Mouse (Mus musculus): ENCODE measurements around the gene Nhlh1.

Gene Nhlh1

DNA sequence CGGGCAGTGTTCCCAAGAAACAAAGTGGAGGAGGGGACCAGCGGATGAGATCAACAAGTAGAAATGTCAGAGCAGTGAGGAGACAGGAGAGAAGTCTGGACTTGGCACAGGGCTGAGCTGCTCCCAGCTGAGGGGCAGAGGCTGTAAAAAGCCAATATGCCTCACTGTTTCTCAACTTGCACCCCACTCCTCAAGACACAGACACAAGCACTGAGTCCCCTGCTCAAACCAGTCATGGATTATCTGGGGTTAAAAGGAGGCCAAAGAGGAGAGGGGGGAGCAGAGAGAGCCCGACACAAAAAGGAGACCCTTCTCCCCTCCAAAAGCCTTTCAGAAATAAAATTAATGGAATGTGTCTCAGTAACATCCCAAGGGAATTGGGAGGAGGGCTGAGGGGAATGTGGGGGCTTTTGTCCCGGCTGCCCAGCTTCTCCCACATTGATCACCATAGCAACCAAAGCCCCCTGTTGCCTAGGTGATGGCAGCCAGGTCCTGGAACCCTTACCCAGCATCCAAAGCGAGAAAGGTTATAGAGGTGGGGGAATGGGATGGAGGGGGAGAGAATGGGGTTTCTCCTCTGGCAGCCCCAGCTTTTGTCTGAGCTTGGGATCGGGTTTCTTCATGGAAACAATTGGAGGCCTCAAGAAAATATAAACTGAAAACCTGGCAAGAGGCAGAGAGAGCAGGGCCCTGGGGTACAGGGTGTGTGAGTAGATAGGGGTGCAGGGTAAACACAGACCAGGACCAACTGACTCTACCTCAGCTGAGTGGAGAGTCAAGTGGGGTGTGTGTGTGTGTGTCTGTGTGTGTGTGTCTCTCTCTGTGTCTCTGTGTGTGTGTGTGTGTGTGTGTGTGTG lies 40.5 kb downstream of the Nhlh1 start:
- no peak for DNase-seq (ENCODE audit: low spot score in 2 of 2)

DNA sequence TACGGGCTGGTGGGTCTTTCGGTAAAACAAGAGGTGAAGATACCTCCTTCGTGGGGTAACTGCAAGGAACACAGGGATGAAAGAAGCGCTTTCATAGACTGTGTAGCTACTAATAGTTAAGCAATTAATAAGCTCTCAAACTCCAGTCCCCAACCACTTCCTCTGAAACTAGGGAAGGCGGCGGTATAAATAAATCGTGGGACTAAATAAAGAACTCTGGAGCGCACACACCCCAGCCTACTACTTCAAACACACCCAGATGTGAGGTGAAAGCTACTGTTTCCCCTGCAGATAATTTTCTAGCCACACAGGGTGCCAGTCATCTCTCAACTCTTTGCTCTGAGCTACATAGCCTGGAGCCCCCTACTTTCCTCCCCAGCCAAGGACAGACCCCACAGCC lies 41.3 kb downstream of the Nhlh1 start:
- DNase-seq (ENCODE audit: low spot score in 2 of 2): no peak

DNA sequence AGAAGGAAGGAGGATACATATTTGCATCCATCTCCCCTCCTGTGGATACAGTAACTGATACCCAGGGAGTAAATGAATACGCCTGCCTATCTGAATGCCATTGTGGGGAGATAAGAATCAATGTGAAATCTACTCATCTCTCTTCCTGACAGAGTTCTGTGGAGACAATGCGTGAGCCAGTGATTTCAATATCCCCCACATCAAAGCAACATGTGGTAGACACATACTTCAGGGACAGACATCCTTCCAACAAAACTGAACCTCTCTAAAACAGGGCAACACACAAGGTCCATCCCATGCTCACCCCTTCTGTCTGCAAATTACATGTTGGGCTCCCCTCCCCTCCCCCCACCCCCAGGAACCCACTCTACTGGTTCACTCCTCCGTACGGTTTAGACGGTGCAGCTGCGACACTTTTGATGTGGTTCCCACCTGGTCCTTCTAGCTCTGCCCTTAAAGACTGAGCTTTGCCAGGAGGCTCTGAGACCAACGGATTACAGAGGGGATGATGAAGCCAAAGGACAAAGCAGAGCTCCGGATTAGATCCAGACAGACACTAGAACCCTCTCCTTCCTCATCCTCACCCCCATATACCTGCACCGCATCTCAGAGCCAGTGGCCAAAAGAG lies 41.9 kb downstream of the Nhlh1 start:
- DNase-seq (ENCODE audit: low spot score in 2 of 2): no peak

DNA sequence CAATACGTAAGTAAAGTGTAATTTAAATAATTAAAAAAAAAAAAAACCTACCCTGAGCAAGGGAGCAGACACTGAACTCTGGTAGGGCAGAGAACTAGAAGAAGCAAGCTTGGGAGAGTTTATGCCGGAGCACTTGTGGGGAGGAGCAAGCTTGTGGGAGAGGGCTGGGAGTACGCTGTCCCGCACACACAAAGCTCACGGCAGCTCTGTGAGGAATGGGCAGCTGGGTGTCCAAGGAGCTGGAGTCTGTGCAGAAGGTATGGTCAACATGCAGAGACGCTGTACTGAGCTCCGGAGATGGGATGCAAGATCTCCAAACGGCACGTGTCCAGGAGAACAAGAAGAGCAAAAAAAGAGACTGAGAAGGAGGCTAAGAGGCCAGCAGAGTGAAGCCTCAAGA lies 42.6 kb downstream of the Nhlh1 start:
- DNase-seq (ENCODE audit: low spot score in 2 of 2): no peak

DNA sequence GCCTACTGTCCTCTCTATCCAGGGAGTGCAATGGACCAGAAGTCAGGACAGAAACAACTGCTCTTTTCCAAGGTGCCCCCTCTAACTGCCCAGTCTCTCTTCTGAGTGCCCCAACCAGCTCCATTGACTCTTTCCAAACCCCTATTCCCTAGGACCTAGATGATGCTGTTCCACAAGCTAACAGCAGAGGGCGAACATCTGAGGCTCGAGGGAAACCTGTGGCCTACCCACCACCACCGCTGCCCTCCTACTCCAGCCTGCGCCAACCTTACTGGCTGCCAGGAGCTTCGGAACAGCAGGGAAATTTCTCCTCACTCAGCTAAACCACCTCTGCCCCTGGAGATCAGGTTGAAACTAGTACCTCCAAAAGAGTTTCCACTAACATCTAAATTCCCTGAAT lies 45.3 kb downstream of the Nhlh1 start:
- DNase-seq (ENCODE audit: low spot score in 2 of 2): peak in 1 of 2 experiments; percentile 62

DNA sequence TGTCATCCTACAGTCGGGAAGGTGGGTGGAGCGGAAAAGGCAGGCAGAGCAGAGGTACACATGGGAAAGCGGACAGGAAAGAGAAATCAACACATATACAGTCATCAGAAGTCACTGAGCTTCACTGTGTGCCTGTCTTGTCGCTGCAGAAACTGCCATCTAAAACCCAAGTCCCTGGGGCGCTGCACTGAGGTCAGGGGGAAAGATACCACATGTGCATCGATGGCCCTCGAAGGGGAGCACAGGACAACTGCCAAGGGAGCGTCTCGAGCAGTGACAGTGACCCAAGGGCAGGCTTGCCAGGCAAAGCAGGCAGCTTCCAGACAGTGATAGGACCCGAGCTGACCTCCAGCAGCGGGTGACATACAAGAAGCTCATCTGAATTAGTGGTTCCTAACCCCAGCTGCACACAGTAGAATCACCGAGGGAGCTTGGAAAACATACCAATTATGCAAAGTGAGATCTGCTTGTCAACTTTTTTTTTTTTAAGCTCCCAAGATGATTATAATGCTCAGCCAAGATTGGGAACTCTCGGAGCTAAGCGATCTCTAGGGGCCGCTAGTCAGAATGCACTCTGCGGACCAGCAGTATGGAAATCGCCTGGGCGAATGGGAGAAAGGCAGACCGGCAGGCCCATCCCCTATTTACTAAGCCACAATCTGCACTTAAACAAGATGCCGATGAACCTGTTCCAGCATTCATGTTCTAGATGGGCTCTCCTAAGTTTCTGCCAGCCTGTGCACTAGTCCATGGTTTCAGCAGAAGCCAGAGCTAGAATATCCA lies 47.1 kb downstream of the Nhlh1 start:
- no peak for DNase-seq (ENCODE audit: low spot score in 2 of 2)

DNA sequence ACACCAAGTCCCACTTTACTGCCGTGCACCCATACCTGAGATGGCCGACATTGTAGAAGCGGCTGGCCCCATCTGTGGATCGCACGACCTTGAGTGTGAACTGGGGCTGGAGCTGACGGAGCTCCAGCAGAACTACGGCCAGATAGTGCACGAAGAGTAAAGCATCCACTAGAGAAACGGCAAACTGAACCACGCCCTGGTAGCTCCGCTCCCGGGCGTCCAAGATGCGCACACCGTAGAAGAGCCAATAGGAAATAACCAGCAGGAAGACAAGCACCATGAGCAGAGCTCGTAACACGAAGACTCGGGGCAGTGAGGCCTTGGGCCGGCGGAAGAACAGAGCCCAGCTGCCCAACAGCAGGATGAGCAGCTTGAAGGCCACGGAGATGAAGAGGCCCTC lies 48.0 kb downstream of the Nhlh1 start:
- no peak for DNase-seq (ENCODE audit: low spot score in 2 of 2)

DNA sequence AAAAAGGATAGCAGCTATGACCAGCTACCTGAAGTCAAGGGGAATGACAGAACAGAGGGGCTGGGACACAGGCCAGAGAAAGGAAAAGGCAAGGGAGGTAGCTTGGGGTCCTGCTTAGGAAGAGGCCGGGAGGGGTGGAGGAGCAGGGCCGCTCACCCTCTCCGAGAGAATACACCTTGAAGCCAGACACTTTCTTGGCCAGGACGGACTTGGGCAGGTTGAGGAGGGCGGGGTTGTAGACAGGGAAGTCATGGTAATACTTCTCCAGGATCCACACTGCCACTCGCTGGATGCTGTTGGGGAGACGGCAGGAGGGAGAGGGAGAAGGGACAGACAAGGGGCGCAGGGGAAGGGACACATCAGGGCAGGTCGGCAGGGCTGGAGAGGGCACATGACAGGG lies 49.0 kb downstream of the Nhlh1 start:
- DNase-seq (ENCODE audit: low spot score in 2 of 2): no peak

DNA sequence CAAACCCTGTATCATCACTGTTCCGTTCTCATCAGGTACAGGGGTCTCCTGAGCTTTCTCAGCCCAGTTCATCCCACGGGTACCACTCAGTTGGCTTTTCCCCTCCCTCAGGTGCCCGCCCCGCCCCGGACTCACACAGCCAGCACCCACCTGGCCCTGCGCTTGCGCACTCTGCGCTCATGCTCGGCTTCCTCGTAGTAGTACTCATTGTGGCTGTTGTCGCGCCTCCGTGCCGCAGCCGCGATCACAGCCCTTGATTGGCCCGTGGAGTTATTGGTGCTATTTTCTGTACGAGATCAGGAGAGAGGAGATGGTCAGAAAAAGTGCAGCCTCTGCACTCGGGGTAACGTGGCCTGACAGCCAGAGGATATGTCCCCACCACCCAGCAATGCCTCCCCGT lies 49.6 kb downstream of the Nhlh1 start:
- DNase-seq (ENCODE audit: low spot score in 2 of 2): no peak
